Mouse (Mus musculus) left cerebral cortex, adult 18-20 months (tissue): Measurements from ENCODE around the gene Ubfd1. TPM values are rescaled to one million over a fixed set of nuclear protein-coding genes. Genes with fewer than 3 reads are reported as not detected.

ENCODE experiments used
- DNase-seq, 2 experiments: peaks; one replicate each; pipeline ENCODE4 v3.0.0; 2021 to 2022; ENCODE audit warnings: low spot score in 2 of 2, mixed read lengths in 1 of 2
- total RNA-seq, 2 experiments: library from RNA; stranded (reverse); gene quantifications; 2 replicates each; pipeline ENCODE4 v1.2.3; 2021

The Ubfd1 gene
- total RNA-seq, 2 experiments from 2014 or later: 56.5 to 66.8 TPM

- DNase-seq: no peak
These were observed 14.1 kb downstream of the Ubfd1 start for GRCm38 (mm10) chr7:122081071-122081470.

GRCm38 (mm10) chr7:122087195-122087982 lies 20.4 kb downstream of the Ubfd1 start:
- DNase-seq: no peak

- DNase-seq: no peak
These were observed 27.8 kb downstream of the Ubfd1 start for GRCm38 (mm10) chr7:122094564-122095330.

- no peak for DNase-seq
These were observed 31.0 kb downstream of the Ubfd1 start for GRCm38 (mm10) chr7:122098009-122098408.

- DNase-seq: peak; percentile 17 to 26
These were observed 32.2 kb downstream of the Ubfd1 start for GRCm38 (mm10) chr7:122099222-122099621.

- DNase-seq: peak in 1 of 2 experiments; percentile 12
These were observed 34.2 kb downstream of the Ubfd1 start for GRCm38 (mm10) chr7:122101014-122101746.

GRCm38 (mm10) chr7:122101747-122102244 lies 34.8 kb downstream of the Ubfd1 start, which contains the start of gene Ndufab1:
TSS of gene Ndufab1 (minus strand) at chr7:122101886.
- peak; percentile 86 to 89 for DNase-seq

GRCm38 (mm10) chr7:122108206-122108605 lies 41.2 kb downstream of the Ubfd1 start:
- DNase-seq: no peak

- DNase-seq: no peak
These were observed 56.5 kb downstream of the Ubfd1 start for GRCm38 (mm10) chr7:122123518-122123917.

- DNase-seq: no peak
These were observed 58.7 kb downstream of the Ubfd1 start for GRCm38 (mm10) chr7:122125636-122126035.

- no peak for DNase-seq
These were observed 60.0 kb downstream of the Ubfd1 start for GRCm38 (mm10) chr7:122126946-122127345.

Other genes with a start within 250 kb of the Ubfd1 start
- not detected for gene Scnn1b, start 202.1 kb upstream of the Ubfd1 start, total RNA-seq
- gene Cog7, start 85.5 kb upstream of the Ubfd1 start, total RNA-seq: 10 to 100 TPM; 44.3 to 46.2 TPM
- 10 to 100 TPM; 30.5 to 32.5 TPM for gene Gga2, start 46.0 kb upstream of the Ubfd1 start, total RNA-seq
- 1 to 10 TPM; 8.2 to 9.3 TPM for gene Ears2, start 88 bp downstream of the Ubfd1 start, total RNA-seq
- 100 to 1,000 TPM; 290 to 310 TPM for gene Ndufab1, start 34.7 kb downstream of the Ubfd1 start, total RNA-seq
- gene Palb2, start 65.8 kb downstream of the Ubfd1 start, total RNA-seq: 1 to 10 TPM; 1.1 to 1.7 TPM
- 10 to 100 TPM; 89.5 to 95.1 TPM for gene Dctn5, start 65.9 kb downstream of the Ubfd1 start, total RNA-seq
- gene Plk1, start 92.3 kb downstream of the Ubfd1 start, total RNA-seq: 1 to 10 TPM; 1.0 to 1.4 TPM
- under 1 TPM; 0.40 to 0.67 TPM for gene Ern2, start 119.0 kb downstream of the Ubfd1 start, total RNA-seq
- 1 to 10 TPM; 4.3 to 4.6 TPM for gene Chp2, start 152.3 kb downstream of the Ubfd1 start, total RNA-seq
- gene Prkcb, start 221.6 kb downstream of the Ubfd1 start, total RNA-seq: 100 to 1,000 TPM; 871 to 890 TPM